Mouse (Mus musculus) embryonic facial prominence, embryonic 13.5 days (tissue): ENCODE results near the gene Serpine2. TPM values are rescaled to one million over a fixed set of nuclear protein-coding genes. Genes with fewer than 3 reads are reported as not detected.

Experiments used
- ATAC-seq: fragments of 200-750 bp; cut with Nextera tagmentation; 2 replicates; pipeline ENCODE4 v1.8.0; 2017; ENCODE audit warnings: low read depth; ENCODE audit not compliant: insufficient number of reproducible peaks, insufficient read depth, low FRiP score, low TSS enrichment
- H3K27ac ChIP-seq: fragments of 300-500 bp; sonication (generic); 2 replicates; pipeline ENCODE4 v1.5.1; 2015; ENCODE audit warnings: moderate library complexity, mild to moderate bottlenecking, inconsistent platforms
- H3K27me3 ChIP-seq: fragments of 300-500 bp; sonication (generic); 2 replicates; pipeline ENCODE4 v1.6.1; 2015; ENCODE audit warnings: mild to moderate bottlenecking, inconsistent platforms
- H3K36me3 ChIP-seq: fragments of 300-500 bp; sonication (generic); 2 replicates; pipeline ENCODE4 v1.6.1; 2015; ENCODE audit warnings: mild to moderate bottlenecking, inconsistent platforms
- H3K4me1 ChIP-seq: fragments of 300-500 bp; sonication (generic); 2 replicates; pipeline ENCODE4 v1.6.1; 2015; ENCODE audit warnings: inconsistent platforms
- H3K4me2 ChIP-seq: fragments of 300-500 bp; sonication (generic); 2 replicates; pipeline ENCODE4 v1.6.1; 2015; ENCODE audit warnings: moderate library complexity, mild to moderate bottlenecking, inconsistent platforms
- H3K4me3 ChIP-seq: fragments of 300-500 bp; sonication (generic); 2 replicates; pipeline ENCODE4 v1.5.1; 2015; ENCODE audit warnings: mild to moderate bottlenecking, inconsistent platforms
- H3K9ac ChIP-seq: fragments of 300-500 bp; sonication (generic); 2 replicates; pipeline ENCODE4 v1.6.1; 2015; ENCODE audit warnings: mild to moderate bottlenecking, inconsistent platforms
- H3K9me3 ChIP-seq: fragments of 300-500 bp; sonication (generic); 2 replicates; pipeline ENCODE4 v1.6.1; 2016; ENCODE audit warnings: inconsistent platforms
- WGBS: fragments of 180-500 bp; shearing (Covaris S2); methylation state at CpG from one replicate; pipeline ENCODE4 v1.1.7; 2015; ENCODE audit warnings: mixed read lengths; 5-methylcytosine and 5-hydroxymethylcytosine counted together
- polyA plus RNA-seq: library from polyadenylated mRNA; unstranded; fragments of >200 nt; fragmentation: Nextera tagmentation; extraction: Ambion mirVana; gene quantifications from 2 replicates; pipeline ENCODE4 v1.2.1, GENCODE M21; 2015

Serpine2 gene
- polyA plus RNA-seq = 311 and 392 TPM in 2 replicates

DNA sequence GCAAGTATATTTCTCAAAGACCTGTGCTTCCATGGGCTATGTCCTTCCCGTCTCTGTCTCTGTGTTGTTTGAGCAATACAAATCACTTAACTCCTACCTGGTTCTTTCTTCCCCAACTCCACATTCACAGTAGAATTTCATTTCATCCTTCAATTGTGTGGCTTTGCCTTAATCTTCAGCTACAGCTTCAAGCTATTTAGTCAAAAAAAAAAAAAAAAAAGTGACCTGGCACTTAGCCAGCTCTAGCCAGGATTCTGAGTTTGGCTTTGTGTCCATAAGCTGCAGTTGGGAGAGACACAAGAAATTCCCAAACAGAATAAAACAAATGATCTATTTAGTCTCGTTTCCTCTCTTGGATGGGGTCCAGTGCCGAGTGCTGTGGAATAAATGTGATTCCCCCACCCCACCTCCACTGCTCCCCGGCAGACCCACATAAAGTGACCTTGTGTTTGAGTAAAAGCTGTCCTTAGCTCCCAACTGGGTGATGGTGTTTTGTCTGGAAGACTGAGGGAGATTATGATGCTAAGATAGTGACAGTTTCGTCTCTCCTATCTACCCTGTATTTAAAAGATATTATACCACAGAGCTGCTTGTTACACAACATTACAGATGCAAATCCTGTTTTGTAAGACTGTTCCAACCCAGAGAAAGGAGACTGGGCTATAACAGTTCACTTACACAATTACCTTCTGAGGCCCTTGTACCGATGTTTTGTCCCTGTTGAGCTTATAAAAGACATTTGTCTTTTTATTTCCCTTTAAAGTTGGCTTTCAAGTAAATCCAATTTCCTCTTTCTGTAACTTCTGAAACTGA is at the start of gene Serpine2:
Serpine2 (minus strand) TSS at position 51 of the 813 bp plus-strand sequence.
- no peak for ATAC-seq
- Histone ChIP-seq H3K4me3 (no peak within 1 kb of the TSS), H3K27ac (peak within 1 kb of the TSS; percentile 72), H3K27me3 (no peaks in the 10 kb centered on the region), H3K9me3 (no peaks in the 10 kb centered on the region), H3K4me1 (peaks cover 46% of the 10 kb centered on the region), H3K4me2 (peak within 1 kb of the TSS; percentile 27), H3K36me3 (no peaks in the 10 kb centered on the region), H3K9ac (no peak within 1 kb of the TSS; the same call in 1 of the 2 replicates)
- 20% methylated on average over 6 of the region's 6 CpGs for WGBS

DNA sequence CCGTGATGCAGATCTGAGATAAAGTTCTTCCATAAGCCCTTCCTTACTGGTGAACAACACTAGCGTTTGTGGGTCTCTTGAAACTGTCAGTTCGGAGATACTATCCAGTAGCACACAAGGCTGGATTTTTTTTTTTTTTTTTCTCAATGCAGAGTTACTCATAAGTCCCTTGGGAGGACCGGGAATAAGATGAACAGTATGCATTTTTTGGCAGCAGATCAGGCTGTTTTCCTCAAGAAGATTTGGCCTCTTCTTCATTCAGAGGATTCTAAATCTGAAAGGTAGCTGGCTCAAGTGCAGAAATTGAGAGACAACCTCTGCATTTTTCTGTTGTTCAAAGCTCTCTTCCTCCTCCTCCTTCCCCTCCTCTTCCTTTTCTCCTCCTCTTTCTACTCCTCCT is 46.8 kb upstream of the Serpine2 start:
- WGBS = 80% methylated on average over 4 of the region's 4 CpGs
- ATAC-seq = no peak
- H3K4me2 ChIP-seq = no peak overlapping the region
- H3K9me3 ChIP-seq = 0 out of 2 replicates have a peak, but pooled peaks cover 2% of the 10 kb centered on the region
- H3K36me3 ChIP-seq = no peaks in the 10 kb centered on the region
- H3K4me3 ChIP-seq = no peak overlapping the region
- H3K27me3 ChIP-seq = peaks cover 2% of the 10 kb centered on the region; the same call in 1 of the 2 replicates
- no peak overlapping the region for H3K27ac ChIP-seq
- no peak overlapping the region for H3K9ac ChIP-seq
- H3K4me1 ChIP-seq = no peaks in the 10 kb centered on the region

DNA sequence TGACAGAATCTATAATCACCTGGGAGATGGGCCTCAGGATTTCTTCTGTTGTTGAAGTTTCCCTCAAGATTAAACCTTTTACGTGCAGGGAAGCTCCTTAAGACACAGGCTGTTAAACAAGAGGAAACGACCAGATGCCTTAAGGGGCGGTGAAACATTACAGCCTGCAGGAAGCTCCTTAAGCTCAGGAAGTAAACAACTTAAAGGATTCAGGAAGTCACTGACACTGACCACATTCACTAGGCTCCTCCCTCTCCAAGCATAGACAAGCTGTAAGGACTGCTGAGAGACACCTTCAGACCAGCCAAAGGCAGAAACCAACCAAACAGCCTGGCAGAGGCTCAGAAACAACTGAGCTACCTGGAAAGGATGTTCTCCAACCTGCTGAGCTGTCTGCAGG is 44.3 kb upstream of the Serpine2 start:
- no peaks in the 10 kb centered on the region for H3K4me1 ChIP-seq
- H3K9me3 ChIP-seq = no peaks in the 10 kb centered on the region
- WGBS = 46% methylated on average over 3 of the region's 3 CpGs

DNA sequence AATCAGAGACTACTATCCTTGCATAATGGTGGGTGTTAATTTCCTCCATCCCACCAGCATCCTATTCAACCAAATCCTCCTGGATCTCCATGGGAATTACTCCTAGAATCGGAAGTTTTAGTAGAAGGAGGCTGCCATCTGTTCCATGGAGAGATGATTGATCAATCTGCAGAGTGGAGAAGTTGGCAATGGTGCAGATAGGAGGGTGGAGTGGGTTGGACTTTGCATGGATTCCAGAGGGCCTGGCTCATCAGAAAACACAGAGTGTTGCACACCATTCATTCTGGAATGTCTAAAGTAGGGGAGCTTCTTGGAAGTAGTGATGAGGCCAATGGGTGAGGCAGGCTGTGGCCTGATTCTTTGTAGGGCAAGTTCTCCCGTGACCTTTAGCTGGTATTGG is 41.9 kb upstream of the Serpine2 start:
- Histone ChIP-seq H3K36me3 (no peaks in the 10 kb centered on the region), H3K27ac (no peak overlapping the region), H3K9ac (no peak overlapping the region), H3K27me3 (peaks cover 2% of the 10 kb centered on the region; the same call in 1 of the 2 replicates), H3K4me1 (no peaks in the 10 kb centered on the region), H3K4me3 (no peak overlapping the region), H3K4me2 (no peak overlapping the region), H3K9me3 (no peaks in the 10 kb centered on the region)
- no peak for ATAC-seq
- WGBS = 73% methylated on average over 2 of the region's 2 CpGs

More for the DNA sequence above, 44.3 kb upstream of the Serpine2 start:
- Histone ChIP-seq H3K27ac (no peak overlapping the region), H3K9ac (no peak overlapping the region), H3K27me3 (peaks cover 2% of the 10 kb centered on the region; the same call in 1 of the 2 replicates), H3K36me3 (no peaks in the 10 kb centered on the region), H3K4me3 (no peak overlapping the region), H3K4me2 (no peak overlapping the region)
- no peak for ATAC-seq

DNA sequence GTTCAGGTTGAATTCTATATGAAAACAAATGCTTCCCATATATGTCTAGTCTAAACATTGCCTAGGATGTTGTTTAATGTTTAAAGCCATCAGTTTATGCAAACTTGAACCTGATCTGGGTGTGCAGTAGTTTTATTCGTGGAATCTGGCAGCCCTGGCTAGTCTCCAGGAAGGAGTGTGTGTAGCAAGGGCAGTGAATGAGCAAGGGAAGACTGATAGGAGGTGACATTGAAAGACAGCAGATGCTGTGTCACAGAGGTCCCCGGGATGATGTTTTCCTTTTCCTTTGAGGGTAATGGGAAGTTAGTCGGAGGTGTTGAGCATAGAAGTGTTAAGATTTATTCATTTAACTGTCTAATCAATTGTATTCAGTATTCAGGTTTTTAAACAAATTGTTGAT is 21.7 kb upstream of the Serpine2 start:
- Histone ChIP-seq H3K27ac (no peak overlapping the region), H3K9ac (no peak overlapping the region), H3K4me3 (no peak overlapping the region), H3K4me1 (no peaks in the 10 kb centered on the region), H3K4me2 (no peak overlapping the region), H3K9me3 (0 out of 2 replicates have a peak, but pooled peaks cover 4% of the 10 kb centered on the region), H3K36me3 (no peaks in the 10 kb centered on the region), H3K27me3 (no peaks in the 10 kb centered on the region)
- ATAC-seq = no peak
- WGBS = 62% methylated on average over 3 of the region's 3 CpGs

DNA sequence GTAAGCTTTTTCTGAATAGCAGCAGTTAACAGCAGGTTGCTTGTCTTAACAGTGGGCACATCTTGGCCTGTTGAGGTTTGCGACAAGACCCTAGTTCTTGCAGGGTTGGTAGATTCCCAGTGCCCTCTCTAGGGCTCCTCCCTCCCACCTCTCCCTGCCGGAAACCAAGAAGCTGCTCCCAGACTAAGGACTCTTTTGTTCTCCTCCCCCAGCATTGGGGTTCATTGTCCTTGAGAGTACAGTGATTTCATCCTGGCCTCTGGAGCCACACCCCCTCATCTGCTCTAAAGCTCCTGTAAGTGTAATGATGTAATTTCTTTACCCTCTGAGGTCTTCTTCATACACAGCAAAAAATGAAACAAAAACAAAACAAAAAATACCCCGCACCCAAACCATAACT is 13.8 kb upstream of the Serpine2 start:
- no peak overlapping the region for H3K4me3 ChIP-seq
- no peaks in the 10 kb centered on the region for H3K4me1 ChIP-seq
- no peak overlapping the region for H3K9ac ChIP-seq
- 50% methylated on average over 3 of the region's 3 CpGs for WGBS
- no peaks in the 10 kb centered on the region for H3K36me3 ChIP-seq
- ATAC-seq = no peak
- H3K27me3 ChIP-seq = no peaks in the 10 kb centered on the region
- H3K9me3 ChIP-seq = no peaks in the 10 kb centered on the region
- H3K4me2 ChIP-seq = no peak overlapping the region
- no peak overlapping the region for H3K27ac ChIP-seq

DNA sequence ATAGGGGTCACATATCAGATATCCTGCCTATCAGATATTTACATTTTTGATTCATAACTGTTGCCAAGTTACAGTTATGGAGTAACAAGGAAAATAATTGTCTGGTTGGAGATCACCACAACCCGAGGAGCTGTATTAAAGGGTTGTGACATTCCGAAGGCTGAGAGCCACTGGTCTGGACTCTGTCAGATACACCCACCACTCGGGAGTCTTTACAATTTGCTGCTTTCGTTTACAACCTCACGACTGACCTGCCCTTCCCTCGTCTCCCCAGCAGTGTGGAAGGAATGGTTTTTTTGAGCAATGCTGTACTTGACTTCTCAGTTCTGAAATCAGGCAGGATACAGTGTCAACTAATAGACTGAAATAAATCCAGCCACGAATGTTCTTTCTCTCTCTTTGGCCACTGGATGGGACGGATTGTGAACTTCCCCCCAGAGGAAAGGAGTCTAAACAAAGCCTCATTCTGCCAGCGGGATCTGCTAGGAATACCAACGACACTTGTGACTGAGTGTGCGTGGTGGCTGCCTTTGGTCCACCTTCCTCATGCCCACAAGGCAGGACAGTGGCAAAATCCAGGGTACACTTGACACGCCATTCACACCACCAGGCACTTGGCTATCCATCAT is 455 bp downstream of the Serpine2 start:
- no peak for ATAC-seq
- no peaks in the 10 kb centered on the region for H3K27me3 ChIP-seq
- peaks cover 54% of the 10 kb centered on the region for H3K4me1 ChIP-seq
- no peaks in the 10 kb centered on the region for H3K36me3 ChIP-seq
- 43% methylated on average over 12 of the region's 12 CpGs for WGBS
- H3K4me2 ChIP-seq = peak overlapping the region; percentile 27
- peak overlapping the region; percentile 62; the same call in 1 of the 2 replicates for H3K27ac ChIP-seq
- H3K4me3 ChIP-seq = no peak overlapping the region
- H3K9me3 ChIP-seq = no peaks in the 10 kb centered on the region
- H3K9ac ChIP-seq = no peak overlapping the region

DNA sequence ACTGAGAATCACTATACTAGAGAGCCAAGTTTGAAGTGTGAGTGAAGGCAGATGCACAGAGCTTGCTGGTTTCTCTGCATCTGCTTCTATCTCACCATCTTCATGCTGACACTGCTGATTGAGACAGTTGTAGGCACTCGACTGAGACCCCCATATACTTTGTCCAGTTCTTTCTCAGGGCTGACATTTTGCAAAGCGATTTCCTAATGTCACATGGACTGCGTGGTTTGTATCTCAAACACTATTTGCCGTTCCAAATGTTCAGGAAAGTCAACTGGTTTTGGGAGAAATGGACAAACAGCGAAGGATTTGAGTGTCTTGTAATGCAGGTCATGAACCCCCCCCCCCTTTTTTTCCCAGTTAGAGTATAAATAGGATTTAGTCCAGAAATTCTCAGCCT is 1.0 kb downstream of the Serpine2 start:
- H3K27ac ChIP-seq = no peak overlapping the region
- H3K4me2 ChIP-seq = no peak overlapping the region
- H3K36me3 ChIP-seq = 0 out of 2 replicates have a peak, but pooled peaks cover under 1% of the 10 kb centered on the region
- H3K4me3 ChIP-seq = no peak overlapping the region
- ATAC-seq = no peak
- H3K9ac ChIP-seq = no peak overlapping the region
- no peaks in the 10 kb centered on the region for H3K27me3 ChIP-seq
- H3K9me3 ChIP-seq = no peaks in the 10 kb centered on the region
- 74% methylated on average over 5 of the region's 5 CpGs for WGBS
- H3K4me1 ChIP-seq = peaks cover 57% of the 10 kb centered on the region

DNA sequence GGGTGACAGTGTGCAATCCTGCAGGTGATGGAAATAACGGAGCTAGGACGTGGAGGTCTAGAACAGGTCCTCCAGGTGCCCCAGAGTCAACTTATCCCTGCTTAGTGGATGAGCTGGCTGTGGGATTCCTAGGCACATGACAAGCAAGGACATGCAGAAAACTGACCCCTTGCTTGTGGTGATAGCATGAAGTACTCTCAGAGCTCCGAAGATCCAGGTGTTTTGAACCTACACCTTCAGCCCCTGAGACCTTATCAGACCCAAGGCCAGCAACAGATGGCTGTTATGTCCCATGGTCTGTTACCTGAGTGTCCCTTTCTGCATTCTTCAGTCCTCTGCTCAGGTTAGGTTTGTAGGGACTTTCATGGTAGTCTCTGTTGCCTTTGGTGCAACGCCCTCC is 2.0 kb downstream of the Serpine2 start:
- 22% methylated on average over 4 of the region's 4 CpGs for WGBS
- H3K27ac ChIP-seq = peak overlapping the region; percentile 64; the same call in 1 of the 2 replicates
- H3K4me2 ChIP-seq = peak overlapping the region; percentile 86
- peak overlapping the region; percentile 85 for H3K4me3 ChIP-seq
- H3K9me3 ChIP-seq = no peaks in the 10 kb centered on the region
- peak overlapping the region; percentile 90 for H3K9ac ChIP-seq
- H3K4me1 ChIP-seq = peaks cover 66% of the 10 kb centered on the region
- no peaks in the 10 kb centered on the region for H3K27me3 ChIP-seq
- H3K36me3 ChIP-seq = 0 out of 2 replicates have a peak, but pooled peaks cover 6% of the 10 kb centered on the region
- ATAC-seq = no peak

DNA sequence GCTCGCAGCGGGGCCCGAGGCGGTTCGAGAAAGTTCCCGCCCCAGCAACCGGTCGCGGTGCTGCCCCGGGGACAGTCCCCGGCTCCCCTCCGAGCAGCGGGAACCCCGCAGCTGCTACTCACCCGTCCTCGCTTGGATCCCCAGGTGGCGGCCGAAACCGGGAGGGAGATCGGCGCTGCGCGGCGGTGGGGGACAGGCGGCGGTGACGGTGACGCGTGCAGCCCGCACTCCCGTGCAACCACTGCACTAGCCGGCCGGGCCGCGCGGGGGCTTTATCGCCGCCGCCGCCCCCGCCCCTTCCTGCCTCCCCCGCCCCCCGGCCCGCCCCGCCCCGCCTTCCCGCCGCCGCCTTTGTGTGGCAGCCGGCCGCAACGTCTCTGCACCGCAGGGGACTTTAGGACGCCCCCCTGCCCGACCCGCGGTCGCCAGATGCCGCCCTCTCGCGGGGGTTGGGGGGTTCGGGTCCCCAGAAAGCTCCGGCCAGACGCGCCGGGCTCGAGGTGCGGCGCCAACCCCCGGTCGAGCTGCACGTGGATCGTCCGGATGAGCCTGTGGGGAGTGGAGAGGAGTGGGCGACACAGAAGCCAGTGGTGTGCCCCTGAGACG is 2.5 kb downstream of the Serpine2 start:
- peak overlapping the region; percentile 86 for H3K4me2 ChIP-seq
- no peaks in the 10 kb centered on the region for H3K9me3 ChIP-seq
- 0 out of 2 replicates have a peak, but pooled peaks have one; percentile 21 for ATAC-seq
- H3K9ac ChIP-seq = peak overlapping the region; percentile 90
- under 1% methylated on average over 58 of the region's 76 CpGs for WGBS
- H3K27ac ChIP-seq = peak overlapping the region; percentile 64
- 0 out of 2 replicates have a peak, but pooled peaks cover 6% of the 10 kb centered on the region for H3K36me3 ChIP-seq
- no peaks in the 10 kb centered on the region for H3K27me3 ChIP-seq
- H3K4me3 ChIP-seq = peak overlapping the region; percentile 85
- H3K4me1 ChIP-seq = peaks cover 67% of the 10 kb centered on the region

DNA sequence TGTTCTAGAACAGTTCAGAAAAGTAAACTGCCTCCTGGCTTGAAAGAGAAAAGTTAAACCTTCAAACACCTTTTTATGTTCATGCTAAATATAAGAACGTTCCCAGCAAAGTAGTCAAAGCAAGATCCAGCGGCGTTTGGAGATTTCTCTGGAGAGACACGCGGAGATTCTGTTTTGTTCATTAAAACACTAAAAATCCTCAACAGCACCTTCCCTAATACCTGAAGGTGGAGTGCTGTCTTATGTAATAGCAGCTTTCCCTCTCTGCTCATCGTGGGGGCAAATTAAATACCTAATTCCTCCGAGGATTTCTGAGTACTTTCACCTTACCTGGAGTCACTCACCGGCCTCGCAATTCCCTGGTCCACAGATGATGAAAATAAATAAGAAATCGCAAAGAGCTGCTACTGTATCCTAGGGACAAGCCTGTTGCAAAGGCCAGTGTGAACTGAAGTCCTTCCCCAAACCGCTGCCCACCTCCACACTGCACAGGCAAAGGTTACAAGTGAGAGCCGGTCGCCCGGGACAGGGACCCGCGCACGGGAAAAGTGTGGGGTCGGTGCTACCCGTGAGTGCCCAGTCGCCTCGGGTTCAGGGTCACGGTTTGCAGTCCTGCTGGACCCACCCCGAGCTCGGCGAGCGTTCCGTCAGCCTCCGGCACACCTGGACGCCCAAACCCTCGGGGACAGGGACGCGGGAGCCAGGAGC is 3.1 kb downstream of the Serpine2 start:
- H3K4me3 ChIP-seq = peak overlapping the region; percentile 85
- 1% methylated on average over 31 of the region's 32 CpGs for WGBS
- H3K4me1 ChIP-seq = peaks cover 69% of the 10 kb centered on the region
- H3K27ac ChIP-seq = peak overlapping the region; percentile 64
- no peaks in the 10 kb centered on the region for H3K9me3 ChIP-seq
- peak; percentile 26; the same call in 1 of the 2 replicates for ATAC-seq
- peak overlapping the region; percentile 86 for H3K4me2 ChIP-seq
- 0 out of 2 replicates have a peak, but pooled peaks cover 6% of the 10 kb centered on the region for H3K36me3 ChIP-seq
- no peaks in the 10 kb centered on the region for H3K27me3 ChIP-seq
- peak overlapping the region; percentile 90 for H3K9ac ChIP-seq
